Mouse (Mus musculus) left cerebral cortex, adult 9 months (tissue): ENCODE data around the gene Tmem132b.

ENCODE experiments used
- DNase-seq, 2 experiments: peaks; one replicate each; pipeline ENCODE4 v3.0.0; 2022; ENCODE audit warnings: low spot score in 2 of 2

The Tmem132b gene

DNA sequence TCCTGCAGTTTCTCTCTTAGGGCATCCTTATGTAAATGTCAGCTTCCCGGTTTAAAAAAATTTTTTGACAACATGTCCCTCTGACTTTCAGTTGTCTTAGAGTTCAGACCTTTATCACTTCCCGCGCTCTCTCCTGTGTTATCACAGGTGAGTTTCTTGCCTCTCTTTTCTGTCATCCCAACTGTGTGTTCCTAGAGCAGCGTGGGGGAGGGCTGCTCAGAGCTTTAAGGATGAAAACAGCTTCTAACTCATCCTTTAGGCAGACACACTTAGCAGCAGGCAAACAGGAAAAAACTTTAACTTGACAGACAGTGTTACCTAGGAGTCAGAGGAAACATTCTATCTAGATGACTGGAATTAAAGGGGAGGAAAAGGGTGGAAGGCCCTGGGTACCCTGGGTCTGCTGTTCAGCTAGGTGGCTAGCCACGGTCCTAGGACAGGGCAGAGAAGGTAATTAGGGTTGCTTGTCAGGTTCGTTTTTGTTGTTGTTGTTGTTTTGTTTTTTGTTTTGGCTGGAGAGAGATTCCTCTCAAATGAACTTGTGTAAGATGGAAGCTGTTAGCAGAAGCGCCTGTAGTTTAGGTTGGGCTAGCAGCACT, 144.6 kb downstream of the Tmem132b start:
- DNase-seq: no peak

DNA sequence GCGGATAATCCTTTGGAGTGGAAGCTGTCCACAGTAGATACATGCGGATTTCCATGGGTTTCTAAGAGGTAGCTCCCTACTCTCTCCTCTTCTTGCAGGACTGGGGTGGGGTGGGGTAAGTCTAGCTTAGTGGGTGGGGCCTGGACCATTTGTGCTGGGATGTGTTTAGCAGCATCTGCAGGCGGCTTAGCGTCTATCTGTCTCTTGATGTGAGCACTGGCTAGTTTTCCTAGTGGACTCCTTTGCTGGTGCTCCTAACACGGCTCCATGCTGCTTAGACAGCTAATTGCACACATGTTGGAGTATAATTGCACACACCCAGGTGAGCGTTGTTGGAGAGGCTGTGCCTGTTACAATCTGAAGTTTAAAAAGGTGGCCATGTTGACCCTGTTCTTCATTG, 149.3 kb downstream of the Tmem132b start:
- DNase-seq: no peak

GRCm38 (mm10) chr5:125683491-125683890, 151.9 kb downstream of the Tmem132b start:
- no peak for DNase-seq

GRCm38 (mm10) chr5:125685681-125686331, 154.2 kb downstream of the Tmem132b start:
- no peak for DNase-seq

- no peak for DNase-seq
Measured at GRCm38 (mm10) chr5:125692538-125692937, 161.0 kb downstream of the Tmem132b start.

GRCm38 (mm10) chr5:125699395-125699794, 167.8 kb downstream of the Tmem132b start:
- peak in 1 of 2 experiments; percentile 46 for DNase-seq

GRCm38 (mm10) chr5:125700234-125700633, 168.7 kb downstream of the Tmem132b start:
- DNase-seq: peak in 1 of 2 experiments; percentile 37

GRCm38 (mm10) chr5:125705379-125705778, 173.8 kb downstream of the Tmem132b start:
- peak; percentile 40 to 67 for DNase-seq

- peak in 1 of 2 experiments; percentile 79 for DNase-seq
Measured at GRCm38 (mm10) chr5:125709160-125709559, 177.6 kb downstream of the Tmem132b start.

DNA sequence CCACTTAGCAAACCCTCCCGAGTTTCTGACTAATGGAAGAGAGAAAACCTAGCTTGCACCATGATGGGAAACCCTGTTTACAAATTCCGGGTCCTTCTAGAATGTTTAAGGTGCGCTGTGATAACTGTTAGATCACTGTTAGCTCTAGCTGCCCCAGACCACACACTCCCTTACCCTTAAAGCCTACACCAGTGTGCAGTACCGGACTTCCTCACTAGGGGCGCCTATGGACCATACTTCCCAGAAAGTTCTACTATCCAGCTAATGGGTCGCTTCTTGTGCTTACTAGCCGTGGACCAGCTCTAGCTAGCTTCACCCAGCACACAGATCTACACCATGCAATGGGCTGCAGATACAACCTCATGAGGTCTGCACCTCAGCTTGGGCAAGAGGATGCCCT, 195.2 kb downstream of the Tmem132b start:
- no peak for DNase-seq

GRCm38 (mm10) chr5:125727436-125727835, 195.9 kb downstream of the Tmem132b start:
- DNase-seq: no peak

GRCm38 (mm10) chr5:125727936-125728335, 196.4 kb downstream of the Tmem132b start:
- DNase-seq: no peak

DNA sequence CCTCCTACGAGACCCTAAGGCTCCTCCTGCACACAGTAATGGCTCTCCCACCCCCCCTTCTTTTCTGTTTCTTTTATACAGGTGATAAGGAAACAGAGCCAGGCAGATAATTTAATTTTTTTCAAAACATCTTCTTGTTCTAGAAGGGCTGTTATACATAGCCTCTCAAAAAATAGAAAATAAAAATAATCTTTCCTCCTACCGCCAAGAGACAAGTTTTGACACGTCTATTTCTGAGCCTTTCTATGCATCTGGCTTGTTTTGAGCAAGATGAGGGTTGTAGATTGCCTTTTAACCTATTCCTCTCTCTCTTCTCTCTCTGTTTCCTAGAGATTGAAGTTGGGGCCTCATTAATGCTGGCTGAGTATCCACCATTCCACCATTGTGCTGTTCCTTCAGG, 196.9 kb downstream of the Tmem132b start:
- DNase-seq: no peak

DNA sequence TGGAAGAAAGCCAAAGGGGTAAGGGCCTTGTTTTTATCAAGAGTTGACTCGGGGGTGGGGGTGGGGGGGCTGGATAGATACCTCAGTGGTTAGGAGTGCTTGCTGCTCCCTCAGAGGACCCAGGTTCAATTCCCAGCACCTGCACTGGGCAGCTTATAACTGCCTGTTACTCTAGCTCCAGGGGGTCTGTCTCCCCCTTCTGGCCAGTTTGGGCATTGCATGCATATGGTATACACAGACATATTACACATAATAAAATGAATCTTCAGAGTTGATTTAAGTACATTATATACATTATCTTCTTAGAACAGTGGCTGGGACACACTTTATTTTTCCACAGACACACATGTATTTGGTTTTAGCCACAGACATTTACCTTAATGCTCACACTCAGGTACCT, 202.2 kb downstream of the Tmem132b start:
- DNase-seq: no peak

DNA sequence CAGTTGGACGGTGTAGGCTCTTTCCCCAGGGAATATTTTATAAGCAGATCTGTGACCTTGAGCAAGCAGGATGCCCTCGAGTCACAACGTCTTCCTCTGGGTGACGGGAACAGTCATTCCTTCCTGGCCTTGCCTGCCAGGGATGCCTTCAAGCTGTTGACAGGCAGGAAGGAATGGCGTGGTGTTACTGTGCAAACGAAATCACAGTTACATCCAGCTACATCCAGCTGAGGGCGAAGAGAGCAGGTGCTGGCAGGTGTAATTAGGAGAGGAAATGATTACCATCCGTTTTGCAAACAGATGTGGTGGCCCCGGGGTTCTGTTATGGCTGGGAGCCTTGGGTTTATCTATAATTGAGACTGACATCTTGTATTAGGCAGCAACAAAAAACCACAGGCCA, 205.5 kb downstream of the Tmem132b start:
- DNase-seq: no peak

DNA sequence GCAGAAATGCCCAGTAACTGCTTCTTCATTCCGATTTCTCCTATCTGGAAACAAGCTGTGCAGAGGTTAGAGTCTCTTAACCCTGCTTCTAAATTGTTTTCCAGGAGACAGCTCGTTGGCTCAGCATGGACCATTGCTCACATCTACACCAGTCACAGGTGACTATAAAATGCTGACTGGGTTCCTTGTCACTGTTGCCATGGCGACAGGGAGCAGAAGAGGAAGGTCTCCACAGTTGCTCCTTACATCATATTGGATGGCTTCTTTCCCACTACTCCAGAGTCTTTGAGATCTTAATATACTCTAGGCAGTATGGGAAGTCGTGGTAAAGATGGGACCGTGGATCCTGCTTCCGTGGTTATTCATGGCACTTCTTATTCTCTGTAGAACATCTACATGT, 211.9 kb downstream of the Tmem132b start:
- DNase-seq: no peak

DNA sequence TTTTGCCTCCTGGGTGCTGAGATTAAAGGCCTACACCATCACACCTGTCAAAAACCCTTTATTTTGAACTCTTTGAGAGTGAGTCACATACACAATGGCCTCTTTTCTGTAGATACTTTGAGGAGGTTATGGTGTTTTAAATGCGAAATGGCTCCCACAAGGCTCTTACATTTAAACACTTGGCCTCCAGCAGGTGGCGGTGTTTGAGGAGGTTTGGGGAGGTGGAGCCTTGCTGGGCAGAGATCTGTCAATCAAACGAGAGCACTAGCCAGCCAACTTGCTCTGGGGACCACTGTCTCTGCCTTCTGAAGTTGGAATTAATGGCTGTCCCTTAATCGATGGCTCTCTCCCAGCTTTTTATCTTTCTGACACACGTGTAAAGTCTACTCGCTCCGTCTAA, 214.2 kb downstream of the Tmem132b start:
- DNase-seq: no peak

- DNase-seq: no peak
Measured at GRCm38 (mm10) chr5:125751481-125751880, 219.9 kb downstream of the Tmem132b start.

- no peak for DNase-seq
Measured at GRCm38 (mm10) chr5:125752546-125752945, 221.0 kb downstream of the Tmem132b start.

GRCm38 (mm10) chr5:125756987-125757530, 225.5 kb downstream of the Tmem132b start:
- no peak for DNase-seq

DNA sequence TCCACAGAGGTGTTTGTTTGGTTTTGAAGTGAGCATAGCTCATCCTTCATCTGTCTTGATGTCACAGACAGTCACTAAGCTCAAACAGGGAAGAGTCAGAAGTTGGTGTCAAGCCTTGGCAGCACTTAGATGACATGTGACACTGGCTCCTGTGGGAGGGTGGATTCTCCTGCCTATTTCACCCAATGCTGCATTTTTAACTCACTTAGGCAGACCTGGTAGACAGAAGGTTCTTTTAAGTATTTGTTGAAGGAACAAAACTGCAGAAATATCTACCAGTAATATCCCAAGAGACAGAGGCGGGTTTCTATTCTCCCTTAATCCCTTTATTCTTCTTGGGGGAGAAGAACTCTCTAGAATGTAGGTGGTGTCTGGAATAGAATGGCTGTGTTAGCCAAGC, 226.9 kb downstream of the Tmem132b start:
- peak in 1 of 2 experiments; percentile 52 for DNase-seq

- no peak for DNase-seq
Measured at GRCm38 (mm10) chr5:125766941-125767340, 235.4 kb downstream of the Tmem132b start.

GRCm38 (mm10) chr5:125767950-125768349, 236.4 kb downstream of the Tmem132b start:
- no peak for DNase-seq
